Mouse (Mus musculus) intestine, embryonic 16.5 days (tissue): ENCODE results near the gene Med24. TPM values are rescaled to one million over a fixed set of nuclear protein-coding genes. Genes with fewer than 3 reads are reported as not detected.

Experiments used
- ATAC-seq: fragments of 200-750 bp; cut with Nextera tagmentation; 2 replicates; pipeline ENCODE4 v1.8.0; 2017; ENCODE audit warnings: moderate TSS enrichment, moderate library complexity
- H3K27ac ChIP-seq: fragments of 300-500 bp; sonication (generic); 2 replicates; pipeline ENCODE4 v1.5.1; 2014; ENCODE audit warnings: mild to moderate bottlenecking, low read length
- H3K27me3 ChIP-seq: fragments of 300-500 bp; sonication (generic); replicated peaks from 2 replicates; pipeline ENCODE4 v1.6.1; 2014; ENCODE audit warnings: low read length, control low read depth, mixed read lengths; ENCODE audit not compliant: control insufficient read depth, insufficient read depth
- H3K36me3 ChIP-seq: fragments of 300-500 bp; sonication (generic); 2 replicates; pipeline ENCODE4 v1.6.1; 2014; ENCODE audit warnings: low read length, control low read depth; ENCODE audit not compliant: control insufficient read depth, insufficient read depth
- H3K4me1 ChIP-seq: fragments of 300-500 bp; sonication (generic); 2 replicates; pipeline ENCODE4 v1.6.1; 2014; ENCODE audit warnings: low read length, control low read depth, mixed read lengths; ENCODE audit not compliant: control insufficient read depth, insufficient read depth
- H3K4me2 ChIP-seq: fragments of 300-500 bp; sonication (generic); 2 replicates; pipeline ENCODE4 v1.6.1; 2014; ENCODE audit warnings: low read depth, low read length, control low read depth
- H3K4me3 ChIP-seq: fragments of 300-500 bp; sonication (generic); 2 replicates; pipeline ENCODE4 v1.5.1; 2014; ENCODE audit warnings: mild to moderate bottlenecking, low read length
- H3K9ac ChIP-seq: fragments of 300-500 bp; sonication (generic); 2 replicates; pipeline ENCODE4 v1.6.1; 2014; ENCODE audit warnings: low read depth, low read length
- H3K9me3 ChIP-seq: fragments of 300-500 bp; sonication (generic); 2 replicates; pipeline ENCODE4 v1.6.1; 2016; ENCODE audit warnings: low read length, control low read depth; ENCODE audit not compliant: control insufficient read depth
- WGBS: fragments of 180-500 bp; shearing (Covaris S2); extraction: QIAGEN DNeasy Blood & Tissue Kit; methylation state at CpG from one replicate; pipeline ENCODE4 v1.1.7; 2014; 5-methylcytosine and 5-hydroxymethylcytosine counted together
- polyA plus RNA-seq: library from polyadenylated mRNA; unstranded; fragments of >200 nt; fragmentation: Nextera tagmentation; extraction: Ambion mirVana; gene quantifications from 2 replicates; pipeline ENCODE4 v1.2.1, GENCODE M21; 2015

Med24 gene
- polyA plus RNA-seq, 1 experiment from 2014 or later, result 38.5 TPM

DNA sequence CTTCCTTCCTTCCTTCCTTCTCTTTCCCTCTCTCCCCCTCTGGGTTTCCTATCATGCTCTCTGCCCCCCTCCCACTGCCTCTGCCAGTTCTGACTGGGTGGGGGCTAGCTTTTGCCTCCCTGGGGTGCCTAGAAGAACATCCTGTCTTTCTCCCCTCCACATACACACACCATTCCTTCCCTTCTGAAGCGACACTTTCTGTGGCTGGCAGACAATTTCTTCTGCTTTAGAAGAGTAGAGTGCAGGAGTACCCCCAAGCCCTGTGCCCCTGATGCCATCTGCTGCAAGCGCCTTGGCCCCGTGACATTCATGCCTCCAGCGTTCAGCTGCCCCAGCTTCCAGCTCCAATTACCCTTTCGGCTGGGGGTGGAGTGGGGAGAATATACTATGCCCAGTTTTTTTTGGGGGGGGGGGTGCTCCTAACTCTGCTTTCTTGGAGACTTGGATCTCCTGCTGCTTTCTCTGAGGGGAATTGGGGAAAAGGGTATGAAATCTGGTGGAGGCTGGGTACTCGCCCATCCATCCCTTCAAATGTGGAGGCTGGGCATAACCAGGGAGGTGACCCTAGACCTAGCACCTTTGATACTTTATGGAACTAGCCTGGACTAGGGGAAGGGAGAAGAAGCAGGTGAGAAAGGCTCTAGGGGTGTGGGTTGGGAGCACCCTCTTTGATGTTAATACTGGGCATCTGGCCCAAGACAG, 18.7 kb upstream of the Med24 start:
- Histone ChIP-seq H3K27ac (peak overlapping the region; percentile 97), H3K4me1 (peaks cover 96% of the 10 kb centered on the region), H3K9ac (peak overlapping the region; percentile 66), H3K27me3 (no peaks in the 10 kb centered on the region), H3K4me2 (peak overlapping the region; percentile 61), H3K9me3 (no peaks in the 10 kb centered on the region), H3K36me3 (no peaks in the 10 kb centered on the region), H3K4me3 (peak overlapping the region; percentile 34)
- 19% methylated on average over 6 of the region's 6 CpGs for WGBS
- ATAC-seq, result no peak

- Histone ChIP-seq H3K36me3 (no peaks in the 10 kb centered on the region), H3K27ac (peak overlapping the region; percentile 99), H3K4me2 (peak overlapping the region; percentile 85), H3K4me1 (peaks cover 90% of the 10 kb centered on the region), H3K27me3 (no peaks in the 10 kb centered on the region), H3K9me3 (no peaks in the 10 kb centered on the region), H3K4me3 (peak overlapping the region; percentile 32), H3K9ac (peak overlapping the region; percentile 99)
- peak; percentile 30 for ATAC-seq
- 2% methylated on average over 19 of the region's 19 CpGs for WGBS
Observed at GRCm38 (mm10) chr11:98746855-98747693, 17.8 kb upstream of the Med24 start.

DNA sequence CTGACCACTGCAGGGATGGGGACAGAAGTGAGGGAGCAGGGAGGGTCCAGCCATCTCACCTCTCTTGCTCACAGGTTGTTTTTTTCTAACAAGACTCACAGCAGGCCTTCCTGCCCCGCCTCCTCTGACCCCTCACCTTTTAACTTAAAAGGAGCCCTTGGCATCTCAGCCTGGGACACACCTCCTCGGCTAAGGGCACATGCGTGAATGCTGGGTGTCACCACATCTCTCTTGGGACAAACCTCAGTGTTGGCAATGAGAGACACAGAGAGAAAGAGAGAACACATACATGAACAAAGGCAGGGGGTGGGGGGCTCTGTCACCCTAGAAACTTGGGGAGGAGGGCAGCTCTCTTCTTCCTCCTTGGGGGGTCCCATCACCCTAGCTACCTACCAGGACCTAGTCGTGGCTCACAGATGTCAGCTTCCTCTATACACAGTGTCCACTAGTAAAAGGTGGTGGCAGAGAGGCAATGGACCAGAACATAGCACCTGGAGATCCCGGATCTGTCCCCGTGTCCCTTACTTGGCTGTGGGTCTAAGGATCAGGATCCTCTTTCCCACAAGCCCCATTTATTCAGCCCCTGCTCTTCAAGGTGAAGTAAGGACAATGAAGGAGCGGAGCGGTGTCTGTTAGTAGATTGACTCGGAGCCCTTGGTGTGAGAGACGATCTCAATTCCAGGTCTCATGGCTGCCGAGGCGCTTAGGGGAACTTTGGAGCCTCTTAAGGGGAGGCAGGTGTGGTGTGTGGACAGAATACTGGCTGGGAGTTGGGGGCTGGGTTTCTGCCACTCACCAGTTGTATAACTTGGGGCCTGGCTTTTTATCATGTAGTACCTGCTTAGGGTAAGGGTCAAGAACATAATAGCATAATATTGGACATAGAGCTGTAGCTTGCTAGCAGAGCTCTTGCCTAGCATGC, 17.0 kb upstream of the Med24 start:
- Histone ChIP-seq H3K9ac (peak overlapping the region; percentile 99), H3K9me3 (no peaks in the 10 kb centered on the region), H3K4me1 (peaks cover 83% of the 10 kb centered on the region), H3K27ac (peak overlapping the region; percentile 99), H3K36me3 (no peaks in the 10 kb centered on the region), H3K27me3 (no peaks in the 10 kb centered on the region), H3K4me3 (peak overlapping the region; percentile 32), H3K4me2 (peak overlapping the region; percentile 85)
- ATAC-seq, result 0 out of 2 replicates have a peak, but pooled peaks have one; percentile 4
- 40% methylated on average over 12 of the region's 12 CpGs for WGBS

- peak overlapping the region; percentile 99 for H3K27ac ChIP-seq
- no peak for ATAC-seq
- 28% methylated on average over 7 of the region's 7 CpGs for WGBS
- H3K4me1 ChIP-seq, result peaks cover 75% of the 10 kb centered on the region
- H3K36me3 ChIP-seq, result no peaks in the 10 kb centered on the region
- peak overlapping the region; percentile 85 for H3K4me2 ChIP-seq
- peak overlapping the region; percentile 99 for H3K9ac ChIP-seq
- H3K4me3 ChIP-seq, result peak overlapping the region; percentile 94
- H3K27me3 ChIP-seq, result no peaks in the 10 kb centered on the region
- H3K9me3 ChIP-seq, result no peaks in the 10 kb centered on the region
Observed at GRCm38 (mm10) chr11:98744456-98745019, 15.3 kb upstream of the Med24 start.

GRCm38 (mm10) chr11:98743655-98744345, 14.6 kb upstream of the Med24 start:
- peak overlapping the region; percentile 94 for H3K4me3 ChIP-seq
- peak overlapping the region; percentile 99 for H3K9ac ChIP-seq
- 0 out of 2 replicates have a peak, but pooled peaks have one; percentile 8 for ATAC-seq
- WGBS, result 9% methylated on average over 9 of the region's 9 CpGs
- H3K9me3 ChIP-seq, result no peaks in the 10 kb centered on the region
- H3K36me3 ChIP-seq, result no peaks in the 10 kb centered on the region
- peaks cover 68% of the 10 kb centered on the region for H3K4me1 ChIP-seq
- H3K27me3 ChIP-seq, result no peaks in the 10 kb centered on the region
- peak overlapping the region; percentile 99 for H3K27ac ChIP-seq
- H3K4me2 ChIP-seq, result peak overlapping the region; percentile 85

DNA sequence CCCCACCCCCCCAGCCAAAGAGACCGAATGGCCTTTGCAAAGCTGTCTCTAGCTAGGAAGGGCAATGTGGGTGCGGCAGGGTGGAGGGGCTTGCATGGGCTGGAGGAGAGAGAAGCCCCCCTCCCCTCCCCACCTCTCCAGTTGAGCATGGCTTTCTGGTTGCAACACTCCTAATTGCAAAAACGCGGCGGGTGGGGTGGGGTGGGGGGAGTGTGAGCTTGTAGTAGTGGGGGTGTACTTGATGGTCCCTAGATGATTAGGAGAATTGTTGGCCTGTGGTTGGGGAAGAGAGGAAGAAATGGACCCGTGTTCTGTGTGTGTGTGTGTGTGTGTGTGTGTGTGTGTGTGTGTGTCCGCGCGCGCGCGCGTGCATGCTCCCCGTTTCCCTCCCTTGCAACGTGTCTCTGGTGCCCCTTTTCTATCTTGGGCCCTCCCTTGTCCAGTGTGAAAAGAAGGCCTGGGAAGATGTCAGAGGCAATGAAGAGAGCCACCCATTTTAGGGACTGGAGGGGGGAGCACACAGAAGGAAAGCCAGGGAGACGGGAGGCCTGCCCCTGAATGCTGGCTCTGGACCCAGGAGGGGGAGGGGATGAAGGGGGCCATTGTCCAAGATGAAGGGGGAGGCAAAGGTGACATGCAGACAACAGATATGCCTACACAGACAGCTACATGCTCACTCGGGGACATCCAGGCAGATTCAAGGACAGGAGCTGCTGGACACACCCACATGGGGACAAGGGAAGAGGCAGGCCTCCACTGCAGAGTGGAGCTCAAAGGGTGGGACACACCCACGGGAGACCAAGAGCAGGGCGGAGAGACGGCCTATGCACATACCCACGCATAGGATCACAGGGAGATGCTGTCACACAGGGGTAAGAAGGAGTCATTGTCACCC, 13.4 kb upstream of the Med24 start:
- no peaks in the 10 kb centered on the region for H3K9me3 ChIP-seq
- peak overlapping the region; percentile 85 for H3K4me2 ChIP-seq
- no peaks in the 10 kb centered on the region for H3K27me3 ChIP-seq
- ATAC-seq, result peak; percentile 3; the same call in 1 of the 2 replicates
- WGBS, result 1% methylated on average over 21 of the region's 21 CpGs
- H3K4me1 ChIP-seq, result peaks cover 56% of the 10 kb centered on the region
- H3K36me3 ChIP-seq, result no peaks in the 10 kb centered on the region
- H3K27ac ChIP-seq, result peak overlapping the region; percentile 99
- peak overlapping the region; percentile 99 for H3K9ac ChIP-seq
- H3K4me3 ChIP-seq, result peak overlapping the region; percentile 94

DNA sequence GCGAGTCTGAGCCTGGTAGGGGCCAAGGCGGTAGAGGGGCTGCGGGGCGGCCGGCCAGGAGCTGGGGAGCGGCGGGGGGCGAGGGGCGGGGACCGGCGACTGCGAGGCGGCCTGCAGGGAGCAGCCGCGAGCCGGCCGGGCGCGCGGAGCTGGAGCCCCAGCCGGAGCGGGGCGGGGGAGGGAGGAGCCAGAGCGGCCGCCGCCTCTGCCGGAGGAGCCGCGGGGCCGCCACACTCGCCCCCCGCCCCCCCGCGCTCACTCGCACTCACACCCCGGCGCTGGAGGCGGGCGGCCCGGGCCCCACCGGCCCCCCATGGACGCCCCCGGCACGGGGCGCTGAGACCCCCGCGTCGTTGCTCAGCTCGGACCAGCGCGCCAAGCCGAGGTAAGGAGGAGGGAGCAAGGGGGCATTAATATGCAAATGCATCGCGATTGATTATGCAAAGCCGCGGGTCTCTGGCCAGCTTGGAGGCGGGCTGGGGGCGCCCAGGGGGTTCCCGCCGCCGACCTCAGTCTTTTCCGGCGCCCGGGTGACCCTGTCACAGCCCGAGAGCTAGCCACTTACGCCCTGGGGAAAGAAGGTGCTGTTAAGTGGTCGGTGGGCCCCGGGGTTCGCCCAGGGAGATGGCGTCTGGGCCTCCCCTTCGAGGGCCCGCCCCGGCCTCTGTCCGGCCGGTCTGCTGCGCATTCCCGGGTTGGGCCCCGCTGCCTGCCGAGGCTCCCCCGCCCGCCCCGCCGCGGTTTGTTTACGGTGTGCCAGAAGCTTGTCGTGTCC, 12.6 kb upstream of the Med24 start:
- H3K36me3 ChIP-seq, result no peaks in the 10 kb centered on the region
- H3K4me3 ChIP-seq, result peak overlapping the region; percentile 94
- peak overlapping the region; percentile 99 for H3K27ac ChIP-seq
- no peaks in the 10 kb centered on the region for H3K9me3 ChIP-seq
- WGBS, result under 1% methylated on average over 73 of the region's 86 CpGs
- ATAC-seq, result peak; percentile 62
- H3K27me3 ChIP-seq, result no peaks in the 10 kb centered on the region
- H3K4me2 ChIP-seq, result peak overlapping the region; percentile 85
- peak overlapping the region; percentile 99 for H3K9ac ChIP-seq
- peaks cover 51% of the 10 kb centered on the region for H3K4me1 ChIP-seq
